Mouse (Mus musculus): Measurements from ENCODE around the gene Vps54. TPM values are rescaled to one million over a fixed set of nuclear protein-coding genes. Genes with fewer than 3 reads are reported as not detected.
"Not testable (repeated sequence)": the region's sequence is repeated elsewhere in the genome, so short reads cannot be mapped to it uniquely, and the experiment has no call there.

Vps54 gene
- 14.1 and 14.5 TPM in 2 replicates for polyA plus RNA-seq (2015; fragmentation: Nextera tagmentation; extraction: Ambion mirVana)

DNA sequence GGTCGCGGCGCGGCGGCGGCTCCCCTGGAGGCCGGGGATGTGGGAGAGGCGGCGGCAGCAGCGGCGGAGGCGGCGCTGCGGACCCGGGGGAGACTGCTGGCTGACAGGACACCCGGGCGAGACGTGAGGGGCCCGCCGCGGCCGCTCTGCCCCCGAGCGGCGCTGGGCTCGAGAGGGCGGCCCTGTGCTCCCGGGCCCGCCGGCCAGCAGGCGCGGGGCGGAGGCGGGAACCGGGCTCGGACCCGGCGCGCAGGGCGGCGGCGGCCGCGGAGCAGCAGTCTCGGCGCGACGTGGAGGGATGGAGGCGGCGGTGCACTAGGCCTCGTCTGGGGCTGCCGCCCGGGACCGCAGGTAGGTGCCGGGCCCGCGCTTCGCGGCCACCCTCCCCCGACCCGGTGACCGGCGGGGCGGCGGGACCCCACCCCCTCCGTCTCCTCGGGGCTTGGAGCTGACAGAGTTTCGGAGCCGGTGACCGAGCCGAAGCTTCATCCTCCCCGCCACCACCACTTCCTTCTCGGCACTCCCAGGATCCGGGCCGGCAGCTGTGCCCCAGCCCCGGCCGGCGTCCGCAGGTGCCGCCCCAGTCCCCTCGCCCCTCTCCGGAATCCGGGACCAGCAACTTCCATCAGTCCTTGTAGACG is at the start of gene Vps54:
Vps54 (plus strand) TSS at position 261 of the 641 bp plus-strand sequence.
- peaks cover 15% of the 10 kb centered on the region; the same call in 1 of the 2 replicates for H3K4me1 ChIP-seq
- H3K9ac ChIP-seq = peak within 1 kb of the TSS; percentile 96
- peak within 1 kb of the TSS; percentile 92 for H3K4me3 ChIP-seq (replicated peaks)
- peak; percentile 85 for ATAC-seq (replicated peaks; ENCODE audit: low FRiP score)
- peak within 1 kb of the TSS; percentile 67 for H3K4me2 ChIP-seq
- H3K27ac ChIP-seq = peak within 1 kb of the TSS; percentile 97
- WGBS = under 1% methylated on average over 42 of the region's 84 CpGs
- H3K36me3 ChIP-seq = no peaks in the 10 kb centered on the region
- H3K9me3 ChIP-seq (replicated peaks) = no peaks in the 10 kb centered on the region
- H3K27me3 ChIP-seq = no peaks in the 10 kb centered on the region

DNA sequence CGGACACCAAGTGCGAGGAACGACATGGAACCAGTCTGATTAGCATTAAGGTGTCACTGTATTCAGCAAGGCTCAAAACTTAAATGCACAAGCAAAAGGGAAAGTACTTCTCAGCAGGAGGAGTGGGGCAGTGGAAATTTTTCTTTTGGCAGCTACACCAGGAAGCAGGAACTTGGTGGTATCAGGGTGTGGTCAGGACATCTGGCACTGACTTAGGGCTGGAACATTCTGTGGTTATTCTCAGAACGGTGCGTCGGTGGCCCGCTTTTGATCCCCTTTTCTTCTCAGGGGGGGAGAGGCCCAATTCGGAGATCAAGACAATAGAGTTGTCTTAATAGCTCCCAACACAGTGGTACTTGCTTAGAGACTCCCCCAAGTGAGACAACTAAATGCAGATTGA is 47.3 kb upstream of the Vps54 start:
- H3K4me3 ChIP-seq (replicated peaks); ATAC-seq (replicated peaks; ENCODE audit: low FRiP score); H3K9me3 ChIP-seq (replicated peaks); H3K27me3 ChIP-seq; H3K4me2 ChIP-seq; H3K36me3 ChIP-seq; H3K27ac ChIP-seq; H3K4me1 ChIP-seq; H3K9ac ChIP-seq: not testable (repeated sequence)
- WGBS = 89% methylated on average over 8 of the region's 8 CpGs

DNA sequence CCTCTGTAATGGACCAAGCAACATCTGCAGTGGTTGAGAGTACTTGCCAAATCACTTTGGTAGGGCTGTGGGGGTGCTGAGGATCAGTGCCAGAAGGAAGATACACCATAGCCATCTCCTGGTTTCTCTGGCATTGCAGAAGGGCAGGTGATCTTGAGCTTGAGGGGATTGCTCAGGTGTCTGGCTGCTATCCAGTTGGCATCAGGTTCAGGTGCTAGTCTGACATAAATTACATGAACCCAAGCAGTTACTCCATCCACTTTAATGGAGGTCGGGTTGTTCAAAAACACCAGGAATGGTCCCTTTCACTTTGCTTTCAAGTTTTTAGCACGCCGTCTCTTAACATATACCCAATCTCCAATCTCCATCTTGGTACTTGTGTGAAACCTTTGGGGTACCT is 44.2 kb upstream of the Vps54 start:
- 93% methylated on average over 3 of the region's 3 CpGs for WGBS
- H3K4me3 ChIP-seq (replicated peaks) = no peak overlapping the region
- H3K27ac ChIP-seq = no peak overlapping the region
- H3K27me3 ChIP-seq = no peaks in the 10 kb centered on the region
- H3K36me3 ChIP-seq = no peaks in the 10 kb centered on the region
- no peak overlapping the region for H3K4me2 ChIP-seq
- no peak for ATAC-seq (replicated peaks; ENCODE audit: low FRiP score)
- no peaks in the 10 kb centered on the region for H3K9me3 ChIP-seq (replicated peaks)
- H3K9ac ChIP-seq = no peak overlapping the region
- no peaks in the 10 kb centered on the region for H3K4me1 ChIP-seq

DNA sequence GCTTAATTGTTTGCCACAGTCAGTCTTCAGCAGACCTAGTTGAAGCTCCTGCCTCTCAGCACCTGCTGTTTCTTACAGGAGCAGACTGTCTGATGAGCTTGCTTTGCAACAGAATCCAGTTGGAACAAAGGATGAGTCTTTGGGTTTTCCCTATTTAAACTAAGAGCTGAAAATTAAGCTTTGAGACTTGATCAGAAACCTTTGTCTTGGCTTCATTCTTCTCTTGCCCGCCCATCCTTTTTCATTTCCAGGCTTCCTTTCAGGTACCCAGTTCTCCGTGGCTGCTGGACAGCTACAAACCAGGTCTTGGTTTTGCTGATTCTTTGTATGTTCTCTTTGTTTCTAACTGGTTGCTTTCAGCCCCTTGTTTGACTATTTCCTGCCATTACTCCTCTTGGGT is 30.0 kb upstream of the Vps54 start:
- no peak for ATAC-seq (replicated peaks; ENCODE audit: low FRiP score)
- H3K36me3 ChIP-seq = no peaks in the 10 kb centered on the region
- WGBS = 74% methylated on average over 2 of the region's 2 CpGs

DNA sequence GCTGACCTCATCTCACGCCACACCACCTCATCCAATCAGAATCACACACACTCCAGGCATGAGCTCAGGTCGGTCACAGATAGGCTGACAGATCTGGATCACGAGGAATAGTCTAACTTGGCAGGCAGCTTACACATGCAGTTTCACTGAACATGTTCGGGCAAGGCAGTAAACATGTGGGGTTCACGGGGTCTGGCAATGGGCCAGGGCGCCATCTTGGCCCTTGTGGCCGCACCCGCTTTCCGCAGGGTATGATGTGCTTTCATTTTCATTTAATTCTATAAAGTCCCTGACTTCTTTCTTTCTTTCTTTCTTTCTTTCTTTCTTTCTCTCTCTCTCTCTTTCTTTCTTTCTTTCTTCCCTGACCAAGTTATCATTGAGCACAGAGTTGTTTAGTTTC is 29.4 kb upstream of the Vps54 start:
- not testable (repeated sequence) for H3K27ac ChIP-seq; H3K36me3 ChIP-seq; H3K9ac ChIP-seq; H3K4me2 ChIP-seq; H3K9me3 ChIP-seq (replicated peaks); H3K4me3 ChIP-seq (replicated peaks); ATAC-seq (replicated peaks; ENCODE audit: low FRiP score); H3K4me1 ChIP-seq; H3K27me3 ChIP-seq
- WGBS = 93% methylated on average over 9 of the region's 9 CpGs

More for the DNA sequence above, 30.0 kb upstream of the Vps54 start:
- Histone ChIP-seq H3K27ac (no peak overlapping the region), H3K4me3 (replicated peaks) (no peak overlapping the region), H3K9ac (no peak overlapping the region), H3K9me3 (replicated peaks) (peaks cover 4% of the 10 kb centered on the region; the same call in 1 of the 2 replicates), H3K27me3 (no peaks in the 10 kb centered on the region), H3K4me1 (no peaks in the 10 kb centered on the region), H3K4me2 (no peak overlapping the region)

DNA sequence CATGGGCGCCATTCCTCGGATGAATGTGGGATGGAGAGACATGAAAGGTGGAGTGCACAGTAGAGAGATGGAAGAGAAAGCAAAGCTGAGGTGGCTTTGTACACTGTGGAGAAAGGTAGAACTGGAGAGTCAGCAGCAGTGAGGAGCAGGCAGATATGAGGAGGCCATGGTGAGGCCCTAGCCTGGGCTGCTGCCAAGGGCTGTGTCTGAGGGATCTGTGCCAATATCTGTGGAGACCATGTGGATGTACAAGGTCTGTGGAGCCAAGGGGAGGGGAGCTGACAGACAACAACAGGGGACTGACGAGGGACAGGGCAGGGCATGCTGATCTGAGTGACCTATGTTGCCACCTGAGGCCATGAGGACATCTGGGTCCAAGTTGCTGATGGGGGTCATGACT is 21.7 kb upstream of the Vps54 start:
- H3K27ac ChIP-seq = no peak overlapping the region
- no peaks in the 10 kb centered on the region for H3K27me3 ChIP-seq
- no peak overlapping the region for H3K9ac ChIP-seq
- no peaks in the 10 kb centered on the region for H3K9me3 ChIP-seq (replicated peaks)
- H3K4me2 ChIP-seq = no peak overlapping the region
- no peak for ATAC-seq (replicated peaks; ENCODE audit: low FRiP score)
- no peaks in the 10 kb centered on the region for H3K36me3 ChIP-seq
- no peak overlapping the region for H3K4me3 ChIP-seq (replicated peaks)
- WGBS = 82% methylated on average over 3 of the region's 3 CpGs
- no peaks in the 10 kb centered on the region for H3K4me1 ChIP-seq

DNA sequence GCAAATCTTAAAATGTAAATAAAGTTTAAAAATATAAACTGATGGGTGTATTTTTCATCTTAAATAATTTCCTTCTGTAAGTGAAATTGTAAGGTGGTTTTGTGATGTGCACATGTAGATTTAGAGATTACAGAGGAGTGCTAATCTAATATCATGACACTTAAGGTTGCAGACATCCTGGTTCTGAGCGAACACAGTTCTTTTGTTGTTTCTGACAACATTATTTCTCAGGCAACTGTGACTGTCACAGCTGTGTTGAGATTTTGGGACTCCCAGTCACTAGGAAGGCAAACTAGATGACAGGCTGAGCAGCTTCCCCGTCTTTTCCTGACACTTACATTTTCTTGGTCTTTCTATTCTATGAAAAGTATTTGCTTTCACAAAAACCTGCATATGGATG is 19.8 kb upstream of the Vps54 start:
- no peak for ATAC-seq (replicated peaks; ENCODE audit: low FRiP score)
- no peak overlapping the region for H3K27ac ChIP-seq
- H3K4me3 ChIP-seq (replicated peaks) = no peak overlapping the region
- no peaks in the 10 kb centered on the region for H3K27me3 ChIP-seq
- no peak overlapping the region for H3K4me2 ChIP-seq
- H3K9me3 ChIP-seq (replicated peaks) = no peaks in the 10 kb centered on the region
- H3K9ac ChIP-seq = no peak overlapping the region
- 81% methylated on average over 2 of the region's 2 CpGs for WGBS
- H3K36me3 ChIP-seq = no peaks in the 10 kb centered on the region
- no peaks in the 10 kb centered on the region for H3K4me1 ChIP-seq

DNA sequence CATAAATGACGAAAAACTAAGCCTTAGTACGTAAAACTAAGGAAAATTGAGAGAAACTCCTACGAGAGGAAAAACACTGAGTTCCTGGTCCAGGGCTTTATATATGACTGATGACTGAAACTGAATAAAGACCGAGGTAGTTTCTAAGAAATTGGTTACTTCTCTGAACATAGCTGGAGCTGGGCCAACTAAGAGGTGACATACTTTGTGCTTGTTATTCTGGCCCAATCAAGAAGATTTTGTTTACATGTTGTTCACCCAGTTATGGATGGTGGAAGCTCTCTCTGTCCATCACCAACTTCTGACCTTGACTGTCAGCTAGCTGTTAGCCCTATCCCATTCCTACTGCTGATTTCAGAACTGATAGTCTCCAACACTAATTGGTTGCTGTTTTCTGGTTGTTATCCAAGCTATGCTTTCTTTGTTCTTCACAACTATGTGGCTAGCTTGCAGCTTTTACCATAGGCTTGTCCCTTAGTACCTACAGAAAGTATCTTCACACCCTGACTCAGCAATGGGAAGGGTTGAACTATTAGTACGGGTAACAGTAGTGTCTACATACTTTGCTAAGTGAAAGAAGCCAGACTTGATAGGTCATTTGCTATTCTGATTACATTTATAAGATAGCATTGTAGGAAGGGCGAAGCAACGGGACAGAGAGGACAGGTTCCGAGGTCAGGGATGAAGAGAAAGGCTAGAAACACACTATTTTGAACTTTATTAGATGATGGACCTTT is 19.1 kb upstream of the Vps54 start:
- Histone ChIP-seq H3K4me3 (replicated peaks) (no peak overlapping the region), H3K4me2 (no peak overlapping the region), H3K9ac (no peak overlapping the region), H3K36me3 (no peaks in the 10 kb centered on the region), H3K9me3 (replicated peaks) (no peaks in the 10 kb centered on the region), H3K27me3 (no peaks in the 10 kb centered on the region), H3K4me1 (no peaks in the 10 kb centered on the region), H3K27ac (no peak overlapping the region)
- ATAC-seq (replicated peaks; ENCODE audit: low FRiP score) = no peak
- WGBS = 88% methylated on average over 8 of the region's 8 CpGs

DNA sequence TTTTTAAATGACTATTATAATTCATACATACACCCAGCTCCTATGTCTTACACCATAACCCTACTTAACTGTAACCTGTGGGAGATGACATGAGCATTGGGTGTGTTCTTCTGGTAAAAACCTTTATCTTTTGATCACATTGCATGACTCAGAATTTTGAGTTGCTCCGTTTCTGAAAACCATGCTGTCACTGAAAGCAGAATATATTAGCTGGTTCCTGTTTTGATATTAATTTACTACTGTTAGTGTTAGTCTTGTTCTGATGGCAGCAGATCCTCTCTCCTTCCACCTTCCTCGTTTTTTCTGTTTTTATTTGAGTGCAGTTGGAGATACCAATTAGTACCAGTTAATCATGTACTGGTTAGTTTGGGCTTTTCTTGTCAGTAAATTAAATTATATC is 18.3 kb upstream of the Vps54 start:
- no peak for ATAC-seq (replicated peaks; ENCODE audit: low FRiP score)
- 37% methylated on average over 2 of the region's 2 CpGs for WGBS
- Histone ChIP-seq H3K36me3 (no peaks in the 10 kb centered on the region), H3K4me3 (replicated peaks) (no peak overlapping the region), H3K4me2 (no peak overlapping the region), H3K27ac (no peak overlapping the region), H3K4me1 (no peaks in the 10 kb centered on the region), H3K9ac (no peak overlapping the region), H3K27me3 (no peaks in the 10 kb centered on the region), H3K9me3 (replicated peaks) (no peaks in the 10 kb centered on the region)

DNA sequence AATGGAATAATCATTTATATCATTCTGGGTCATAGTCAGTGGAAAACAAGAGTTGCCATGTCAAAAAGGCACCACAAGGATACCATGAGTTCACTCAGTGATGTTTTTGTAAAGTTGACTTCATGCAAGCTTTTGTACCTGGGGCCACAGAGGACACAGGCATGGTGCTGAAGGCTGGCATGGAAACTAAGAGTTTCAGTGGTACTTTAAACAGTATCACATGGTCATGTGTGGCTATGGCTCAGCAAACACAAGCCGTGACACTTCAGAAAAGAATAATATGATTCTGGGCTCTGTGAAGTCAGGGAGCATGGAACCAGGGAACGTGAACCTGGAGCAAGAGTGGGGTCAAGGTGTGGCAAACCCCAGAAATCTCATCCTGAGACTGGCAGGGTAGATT is 17.7 kb upstream of the Vps54 start:
- no peaks in the 10 kb centered on the region for H3K27me3 ChIP-seq
- H3K9ac ChIP-seq = no peak overlapping the region
- no peak overlapping the region for H3K4me3 ChIP-seq (replicated peaks)
- H3K36me3 ChIP-seq = no peaks in the 10 kb centered on the region
- no peak for ATAC-seq (replicated peaks; ENCODE audit: low FRiP score)
- no peaks in the 10 kb centered on the region for H3K9me3 ChIP-seq (replicated peaks)
- no peak overlapping the region for H3K27ac ChIP-seq
- 66% methylated on average over 2 of the region's 2 CpGs for WGBS
- H3K4me2 ChIP-seq = no peak overlapping the region
- H3K4me1 ChIP-seq = no peaks in the 10 kb centered on the region

DNA sequence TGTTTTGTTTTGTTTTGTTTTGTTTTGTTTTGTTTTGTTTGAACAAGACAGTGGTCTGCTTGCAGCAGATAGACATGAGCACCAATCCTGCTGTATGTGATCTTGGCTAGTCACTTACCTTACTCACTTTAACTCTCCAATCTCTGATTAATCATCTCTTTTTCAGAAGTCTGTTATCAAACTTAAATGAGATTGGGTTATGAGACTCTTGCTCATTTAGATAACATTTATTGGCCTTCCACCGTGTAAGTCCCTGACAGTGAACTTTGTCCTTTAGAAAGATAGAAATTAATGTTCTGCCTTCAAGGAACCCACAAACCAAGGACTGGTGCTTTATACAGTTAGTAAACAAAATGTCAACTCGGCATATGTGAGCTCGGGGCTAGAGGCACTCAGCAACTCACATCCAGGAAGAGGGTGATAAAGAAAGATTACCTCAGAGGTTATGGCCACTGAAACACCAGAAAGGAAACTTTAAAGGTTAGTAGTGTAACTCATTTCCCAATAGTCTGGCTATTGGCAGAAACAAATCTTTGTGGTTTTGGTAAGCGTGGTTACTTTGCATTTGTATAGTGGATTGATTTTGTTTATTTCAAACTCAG is 16.4 kb upstream of the Vps54 start:
- Histone ChIP-seq H3K9ac (no peak overlapping the region), H3K36me3 (no peaks in the 10 kb centered on the region), H3K4me3 (replicated peaks) (no peak overlapping the region), H3K27me3 (no peaks in the 10 kb centered on the region), H3K4me1 (no peaks in the 10 kb centered on the region), H3K27ac (no peak overlapping the region), H3K4me2 (no peak overlapping the region), H3K9me3 (replicated peaks) (no peaks in the 10 kb centered on the region)
- 66% methylated on average over 4 of the region's 4 CpGs for WGBS
- no peak for ATAC-seq (replicated peaks; ENCODE audit: low FRiP score)

DNA sequence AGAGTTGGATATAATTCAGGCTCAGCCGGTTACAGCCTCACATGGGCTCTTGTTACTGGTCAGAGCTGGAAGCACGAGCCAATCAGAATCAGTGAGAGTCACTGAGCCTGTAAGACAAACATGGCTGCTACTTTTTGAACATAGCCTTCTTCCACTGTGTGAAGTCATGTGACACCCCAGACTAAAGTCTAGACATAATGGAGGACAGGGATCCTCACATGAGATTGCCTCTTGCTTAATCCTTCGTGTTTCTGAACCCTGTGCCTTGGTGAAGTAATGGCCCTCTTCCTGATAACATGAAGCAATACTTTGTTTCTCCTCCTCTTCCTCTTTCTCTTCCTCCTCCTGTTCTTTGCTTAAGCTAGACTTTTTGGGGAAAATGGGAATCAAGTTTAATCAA is 15.5 kb upstream of the Vps54 start:
- H3K36me3 ChIP-seq = no peaks in the 10 kb centered on the region
- 89% methylated on average over 3 of the region's 3 CpGs for WGBS
- H3K4me2 ChIP-seq = no peak overlapping the region
- ATAC-seq (replicated peaks; ENCODE audit: low FRiP score) = no peak
- H3K9ac ChIP-seq = no peak overlapping the region
- H3K9me3 ChIP-seq (replicated peaks) = no peaks in the 10 kb centered on the region
- no peaks in the 10 kb centered on the region for H3K27me3 ChIP-seq
- H3K27ac ChIP-seq = no peak overlapping the region
- H3K4me1 ChIP-seq = no peaks in the 10 kb centered on the region
- no peak overlapping the region for H3K4me3 ChIP-seq (replicated peaks)
